Mouse (Mus musculus): Measurements from ENCODE around the gene Tspan5. TPM values are rescaled to one million over a fixed set of nuclear protein-coding genes. Genes with fewer than 3 reads are reported as not detected.

The Tspan5 gene
- total RNA-seq, 2 experiments from 2014 or later = 7.0 to 9.1 TPM

DNA sequence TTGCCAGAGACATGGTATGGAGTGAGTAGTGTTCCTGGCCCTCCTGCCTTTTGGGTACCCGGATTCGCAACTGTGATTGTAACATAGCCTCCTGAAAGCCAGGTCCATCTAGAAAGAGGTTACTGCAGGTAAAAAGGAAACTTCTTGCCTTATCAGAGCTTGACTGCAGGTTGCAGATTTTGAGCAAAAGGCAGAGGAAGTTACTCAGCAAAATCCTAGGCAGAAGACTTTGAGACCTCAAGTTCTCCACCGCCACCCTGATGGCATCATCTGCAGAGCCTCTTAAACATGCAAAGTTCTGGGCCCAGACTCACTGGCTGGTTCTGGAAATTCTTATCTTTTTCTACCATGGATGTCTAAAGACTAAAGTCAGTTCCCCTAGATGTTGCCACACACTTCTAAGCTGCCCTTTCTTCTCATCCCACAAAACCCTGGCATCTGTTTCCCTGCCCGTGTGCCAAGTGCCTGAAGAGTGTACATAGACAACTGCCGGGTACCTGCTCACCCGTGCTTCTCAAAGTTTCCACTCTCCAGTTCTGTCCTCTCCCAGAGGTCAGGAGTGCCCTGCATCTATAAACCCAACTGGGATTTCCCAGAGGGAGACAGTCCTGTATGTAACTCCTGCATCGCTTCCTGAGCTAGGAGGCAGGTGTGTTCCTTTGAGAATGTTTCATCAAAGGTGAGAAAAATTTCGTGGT lies 1.0 kb upstream of the Tspan5 start:
- intact Hi-C loops (cut with DNase I; ENCODE audit: low total_unique reads) = loop anchor here (10.0 kb wide), 1 partner anchor 164 kb away; no protein-coding TSS in a partner anchor

DNA sequence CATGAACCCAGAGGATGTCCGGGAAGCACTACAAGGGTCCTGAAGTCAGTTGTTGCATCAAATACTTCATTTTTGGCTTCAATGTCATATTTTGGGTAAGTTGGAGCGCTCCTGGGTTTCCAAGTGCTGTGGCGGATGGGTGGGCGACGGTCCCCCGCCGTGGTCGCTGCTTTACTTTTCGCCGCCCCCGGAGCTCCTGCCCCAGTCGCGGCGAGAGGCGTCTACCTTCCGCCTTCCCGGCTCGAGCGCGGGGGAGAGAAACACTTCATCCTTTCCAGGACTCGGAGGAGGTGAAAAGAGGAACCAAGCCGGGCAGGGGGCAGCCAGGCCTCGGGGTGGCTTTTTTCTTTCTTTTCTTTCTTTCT lies 553 bp downstream of the Tspan5 start:
- intact Hi-C loops (cut with DNase I; ENCODE audit: low total_unique reads) = loop anchor here (10.0 kb wide), 1 partner anchor 162 kb away; no protein-coding TSS in a partner anchor
- DNase-seq = peak; percentile 31

More for the DNA sequence above, 1.0 kb upstream of the Tspan5 start:
- DNase-seq = no peak

DNA sequence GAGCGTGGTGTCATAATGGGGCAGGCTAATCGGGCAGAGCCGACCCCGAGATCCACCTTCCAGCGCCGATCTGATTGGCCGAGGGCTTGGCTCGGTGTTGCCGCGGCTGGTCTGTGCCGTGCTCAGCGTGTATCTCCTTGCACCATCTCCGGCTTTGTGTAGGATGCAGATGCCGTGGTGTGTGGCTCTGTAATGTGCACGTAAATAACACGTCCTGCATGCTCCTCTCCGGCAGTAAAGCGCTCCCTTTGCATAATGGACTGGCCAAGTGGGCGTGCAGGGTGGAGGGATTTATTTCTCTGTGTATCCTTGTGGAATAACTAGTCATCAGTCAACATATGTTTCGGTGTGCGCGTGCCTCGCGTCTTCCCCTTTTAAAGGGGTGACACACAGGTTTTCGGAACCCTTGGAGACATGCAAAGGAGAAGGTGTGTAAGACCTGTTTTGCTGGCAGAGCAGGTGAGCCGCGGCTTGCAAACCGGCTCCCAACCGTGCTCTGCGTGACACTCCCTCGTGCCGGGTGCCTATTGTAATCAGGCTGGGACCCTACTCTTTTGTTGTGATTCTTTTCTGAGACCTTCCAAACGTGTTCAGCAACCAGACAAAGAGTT lies 1.2 kb downstream of the Tspan5 start:
- intact Hi-C loops (cut with DNase I; ENCODE audit: low total_unique reads) = loop anchor here (10.0 kb wide), 1 partner anchor 162 kb away; no protein-coding TSS in a partner anchor
- DNase-seq = peak; percentile 60

DNA sequence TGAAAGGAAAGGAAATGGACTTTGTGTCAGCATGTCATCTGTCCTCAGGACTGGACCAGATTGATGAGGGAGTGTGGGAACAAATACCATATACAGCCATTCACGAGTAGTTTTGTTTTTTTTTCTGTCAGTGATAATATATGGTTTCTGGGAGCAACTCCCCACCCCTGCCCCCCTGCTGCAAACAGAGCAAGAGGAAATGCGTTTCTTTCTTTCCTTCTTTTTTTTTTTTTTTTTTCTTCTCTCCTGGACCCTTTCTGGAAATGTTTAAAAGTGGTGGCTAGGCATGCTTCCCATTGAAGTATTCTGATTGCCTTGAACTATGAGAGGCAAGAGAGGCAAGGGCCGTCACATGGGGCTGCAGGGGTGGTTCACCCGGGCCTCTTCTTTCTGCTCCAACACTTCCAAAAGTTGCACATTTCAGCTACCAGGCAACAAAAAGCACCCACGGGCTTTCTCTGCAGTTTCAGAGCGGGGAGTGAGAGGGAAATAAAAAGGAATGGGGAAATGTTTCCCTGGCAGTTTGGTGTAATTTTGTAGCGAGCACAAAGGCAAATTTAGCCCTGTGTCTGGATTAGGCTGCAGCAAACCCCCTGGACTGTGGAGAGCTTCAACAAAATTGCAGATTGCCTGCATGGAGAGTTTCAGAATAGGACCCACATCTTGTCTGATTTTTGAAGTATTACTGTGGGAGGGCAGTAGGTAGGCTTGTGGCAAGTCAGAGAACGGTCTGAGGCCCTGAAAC lies 2.2 kb downstream of the Tspan5 start:
- no peak for DNase-seq
- intact Hi-C loops (cut with DNase I; ENCODE audit: low total_unique reads) = loop anchor here (10.0 kb wide), 1 partner anchor 161 kb away; no protein-coding TSS in a partner anchor

- intact Hi-C loops (cut with DNase I; ENCODE audit: low total_unique reads) = loop anchor here (10.0 kb wide), 1 partner anchor 160 kb away; no protein-coding TSS in a partner anchor
- no peak for DNase-seq
Observed at GRCm38 (mm10) chr3:138745091-138745490, 3.1 kb downstream of the Tspan5 start.

DNA sequence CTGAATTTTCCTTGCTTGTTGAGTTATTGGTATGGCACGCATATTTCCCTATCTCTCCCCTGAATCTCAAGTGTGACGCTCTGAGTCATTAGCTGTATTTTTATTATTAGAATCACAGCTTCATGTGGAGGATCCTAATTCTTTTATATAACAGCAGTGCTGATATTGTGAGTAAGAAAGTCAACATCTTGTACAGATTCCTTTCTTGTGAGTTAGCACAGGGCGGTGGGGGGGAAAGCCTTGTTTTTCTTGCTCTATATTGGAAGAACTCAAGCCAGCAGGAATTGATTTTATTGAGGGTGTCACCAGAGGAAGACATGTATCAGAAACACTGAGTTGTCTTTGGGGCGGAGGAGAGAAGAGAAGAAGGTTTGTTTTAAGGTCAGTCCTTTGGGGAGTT lies 3.6 kb downstream of the Tspan5 start:
- DNase-seq = no peak
- intact Hi-C loops (cut with DNase I; ENCODE audit: low total_unique reads) = loop anchor here (10.0 kb wide), 1 partner anchor 159 kb away; no protein-coding TSS in a partner anchor

DNA sequence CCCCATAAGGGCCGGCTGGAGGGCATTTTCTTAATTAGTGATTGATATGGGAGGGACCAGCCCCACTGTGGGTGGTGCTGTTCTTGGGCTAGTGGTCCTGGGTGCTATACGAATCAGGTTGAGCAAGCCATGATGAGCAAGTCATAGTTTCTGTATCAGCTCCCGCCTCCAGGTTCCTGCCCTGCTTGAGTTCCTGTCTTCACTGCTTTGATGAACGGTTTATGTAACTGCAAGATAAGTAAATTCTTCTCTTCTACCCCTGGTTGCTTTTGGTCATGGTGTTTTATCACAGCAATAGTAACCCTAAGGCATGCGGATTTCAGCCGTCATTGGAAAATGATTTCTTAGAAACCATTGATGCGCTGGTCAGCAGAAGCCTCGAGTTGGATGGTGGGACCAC lies 4.6 kb downstream of the Tspan5 start:
- DNase-seq = no peak
- intact Hi-C loops (cut with DNase I; ENCODE audit: low total_unique reads) = loop anchor here (10.0 kb wide), 1 partner anchor 158 kb away; no protein-coding TSS in a partner anchor

GRCm38 (mm10) chr3:138747035-138747434 lies 5.0 kb downstream of the Tspan5 start:
- no peak for DNase-seq
- intact Hi-C loops (cut with DNase I; ENCODE audit: low total_unique reads) = loop anchor here (10.0 kb wide), 1 partner anchor 158 kb away; no protein-coding TSS in a partner anchor

- DNase-seq = no peak
- intact Hi-C loops (cut with DNase I; ENCODE audit: low total_unique reads) = loop anchor here (10.0 kb wide), 1 partner anchor 157 kb away; no protein-coding TSS in a partner anchor
Observed at GRCm38 (mm10) chr3:138747985-138748384, 6.0 kb downstream of the Tspan5 start.

- intact Hi-C loops (cut with DNase I; ENCODE audit: low total_unique reads) = loop anchor here (10.0 kb wide), 1 partner anchor 155 kb away; no protein-coding TSS in a partner anchor
- DNase-seq = no peak
Observed at GRCm38 (mm10) chr3:138749645-138750044, 7.7 kb downstream of the Tspan5 start.

DNA sequence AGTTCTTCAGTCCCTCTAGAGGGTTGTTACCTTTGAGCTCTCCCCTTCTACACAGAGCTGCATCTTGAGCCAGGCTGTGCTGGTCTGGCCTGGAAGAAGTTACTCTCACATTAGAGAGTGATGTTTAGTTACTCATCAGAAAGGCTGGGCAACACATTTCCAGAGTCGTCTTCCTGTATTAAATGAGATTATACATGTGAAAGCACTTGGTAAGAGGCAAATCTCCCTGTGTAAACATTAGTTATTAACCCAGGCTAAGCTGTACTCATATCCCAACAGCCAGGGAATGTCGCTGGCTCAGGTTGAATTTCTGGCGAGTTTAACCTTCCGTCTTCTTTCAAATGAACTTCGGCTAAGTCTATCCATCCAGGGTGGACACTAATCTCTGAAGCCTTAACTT lies 9.3 kb downstream of the Tspan5 start:
- no peak for DNase-seq
- intact Hi-C loops (cut with DNase I; ENCODE audit: low total_unique reads) = no loop called here

GRCm38 (mm10) chr3:138752056-138752455 lies 10.1 kb downstream of the Tspan5 start:
- intact Hi-C loops (cut with DNase I; ENCODE audit: low total_unique reads) = no loop called here
- no peak for DNase-seq

DNA sequence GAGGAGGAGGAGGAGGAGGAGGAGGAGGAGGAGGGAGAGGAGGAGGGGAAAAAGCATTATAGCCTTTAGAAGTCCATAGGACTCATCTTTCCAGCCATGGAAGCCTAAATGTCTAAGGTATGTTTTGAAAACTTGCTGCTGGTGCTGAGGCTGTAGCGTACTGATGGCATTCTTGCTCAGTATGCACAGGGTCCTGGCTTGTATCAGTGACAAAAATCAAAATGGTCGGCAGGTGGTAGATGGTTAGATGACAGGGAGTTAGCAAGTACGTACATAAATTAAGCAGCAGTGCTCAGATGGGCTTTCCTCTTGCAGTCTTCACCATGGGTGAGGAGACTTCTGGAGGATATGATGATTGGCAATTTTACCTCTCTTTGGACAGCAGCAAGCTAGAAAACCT lies 10.8 kb downstream of the Tspan5 start:
- intact Hi-C loops (cut with DNase I; ENCODE audit: low total_unique reads) = no loop called here
- DNase-seq = no peak

DNA sequence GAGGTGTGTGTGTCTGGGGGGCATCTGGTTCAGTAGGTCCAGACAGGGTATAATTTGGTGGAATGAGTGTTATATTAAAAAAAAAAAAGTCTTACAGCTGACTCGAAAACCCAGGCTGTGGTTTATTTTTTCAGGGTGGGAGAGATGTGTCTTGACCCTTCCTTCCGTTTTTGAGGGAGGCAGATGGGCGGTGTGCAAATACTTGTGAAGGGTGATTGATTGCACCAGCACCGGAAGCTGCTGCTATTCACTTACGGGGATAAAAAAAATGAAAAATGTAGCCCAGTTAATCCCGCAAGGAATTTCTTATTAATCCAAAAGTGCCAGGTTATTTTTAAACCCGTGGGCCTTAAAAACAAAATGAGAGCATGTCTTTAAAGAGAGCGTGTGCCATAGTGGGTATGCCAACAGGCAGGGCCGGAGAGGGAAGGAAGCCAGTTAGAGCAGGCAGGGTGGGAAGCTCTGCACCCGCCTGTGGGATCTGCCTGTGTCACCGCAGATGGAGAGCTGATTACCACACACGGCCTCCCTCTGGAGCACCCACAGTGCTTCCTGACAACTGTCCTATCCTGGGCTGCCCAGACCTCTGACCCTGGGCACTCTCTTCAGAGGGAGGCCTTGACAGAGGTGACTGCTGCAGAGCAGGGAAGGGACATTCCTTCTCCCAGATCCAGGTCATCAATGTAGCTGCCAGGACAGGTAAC lies 11.3 kb downstream of the Tspan5 start:
- DNase-seq = peak; percentile 35
- intact Hi-C loops (cut with DNase I; ENCODE audit: low total_unique reads) = no loop called here

DNA sequence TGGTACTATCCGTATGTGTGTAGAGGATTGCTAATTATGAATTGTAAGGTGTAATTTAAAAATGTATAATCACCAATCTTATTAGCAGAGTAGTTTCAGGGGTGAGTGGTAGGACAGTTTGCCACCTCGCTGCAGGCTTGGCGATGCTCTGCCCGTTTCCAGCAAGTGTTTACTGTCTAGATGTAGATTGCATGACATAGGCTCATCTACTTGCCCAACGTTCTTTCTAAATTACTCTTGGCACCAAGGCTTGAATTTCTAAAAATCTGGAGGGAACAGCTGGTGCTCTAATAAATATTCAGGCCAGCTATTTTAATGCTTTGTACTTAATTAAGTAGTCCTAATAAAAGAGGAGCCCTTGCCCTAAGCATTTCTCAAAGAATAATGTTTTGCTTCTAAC lies 12.3 kb downstream of the Tspan5 start:
- DNase-seq = no peak
- intact Hi-C loops (cut with DNase I; ENCODE audit: low total_unique reads) = no loop called here

- intact Hi-C loops (cut with DNase I; ENCODE audit: low total_unique reads) = no loop called here
- DNase-seq = no peak
Observed at GRCm38 (mm10) chr3:138757283-138757682, 15.3 kb downstream of the Tspan5 start.

GRCm38 (mm10) chr3:138759968-138760684 lies 18.1 kb downstream of the Tspan5 start:
- intact Hi-C loops (cut with DNase I; ENCODE audit: low total_unique reads) = no loop called here

DNA sequence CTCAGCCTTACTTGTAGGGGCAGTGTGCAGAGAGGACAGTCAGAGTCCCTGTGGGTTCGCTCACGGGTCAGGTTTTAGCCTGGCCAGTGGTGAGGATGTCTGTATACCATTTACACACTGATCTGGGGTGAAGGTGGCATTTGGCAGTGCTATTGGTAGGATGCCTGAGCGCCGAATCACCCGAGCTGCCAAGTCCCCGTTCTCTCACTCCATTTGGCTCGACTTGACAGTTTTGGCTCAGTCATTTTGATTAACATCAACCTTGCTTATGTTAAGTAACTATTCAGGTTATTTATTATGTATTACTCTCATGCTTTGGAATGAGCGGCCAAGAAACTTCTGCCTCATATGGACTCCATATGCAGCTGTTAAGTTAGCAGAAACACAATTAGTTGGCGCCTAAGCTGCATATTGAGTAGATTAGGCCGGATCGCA lies 18.7 kb downstream of the Tspan5 start:
- DNase-seq = no peak
- intact Hi-C loops (cut with DNase I; ENCODE audit: low total_unique reads) = no loop called here

More at GRCm38 (mm10) chr3:138759968-138760684, 18.1 kb downstream of the Tspan5 start:
- no peak for DNase-seq

- intact Hi-C loops (cut with DNase I; ENCODE audit: low total_unique reads) = no loop called here
- DNase-seq = no peak
Observed at GRCm38 (mm10) chr3:138761531-138761930, 19.5 kb downstream of the Tspan5 start.

Data from gastrocnemius, postnatal 14 days (tissue).